Mouse (Mus musculus) midbrain, embryonic 16.5 days (tissue): Measurements from ENCODE around the gene Lef1. TPM values are rescaled to one million over a fixed set of nuclear protein-coding genes. Genes with fewer than 3 reads are reported as not detected.
A peak's percentile ranks its signal among the peaks of the same experiment; 100 is the strongest.

Experiments
- ATAC-seq: fragments of 200-750 bp; cut with Nextera tagmentation; 2 replicates; pipeline ENCODE4 v1.8.0; 2017; ENCODE audit warnings: moderate TSS enrichment
- H3K27ac ChIP-seq: fragments of 300-500 bp; sonication (generic); 2 replicates; pipeline ENCODE4 v1.5.1; 2014; ENCODE audit warnings: mild to moderate bottlenecking, low read length, mixed read lengths
- H3K27me3 ChIP-seq: fragments of 300-500 bp; sonication (generic); 2 replicates; pipeline ENCODE4 v1.6.1; 2014; ENCODE audit warnings: low read depth, low read length, mixed read lengths; ENCODE audit not compliant: control insufficient read depth, insufficient read depth
- H3K36me3 ChIP-seq: fragments of 300-500 bp; sonication (generic); 2 replicates; pipeline ENCODE4 v1.6.1; 2014; ENCODE audit warnings: mild to moderate bottlenecking, low read length, moderate library complexity, mixed read lengths; ENCODE audit not compliant: control insufficient read depth, insufficient read depth
- H3K4me1 ChIP-seq: fragments of 300-500 bp; sonication (generic); 2 replicates; pipeline ENCODE4 v1.6.1; 2014; ENCODE audit warnings: mild to moderate bottlenecking, low read length, mixed read lengths; ENCODE audit not compliant: control insufficient read depth, insufficient read depth
- H3K4me2 ChIP-seq: fragments of 300-500 bp; sonication (generic); 2 replicates; pipeline ENCODE4 v1.6.1; 2014; ENCODE audit warnings: mild to moderate bottlenecking, low read length, mixed read lengths
- H3K4me3 ChIP-seq: fragments of 300-500 bp; sonication (generic); 2 replicates; pipeline ENCODE4 v1.5.1; 2014; ENCODE audit warnings: low read depth, mild to moderate bottlenecking, low read length, moderate library complexity, mixed read lengths
- H3K9ac ChIP-seq: fragments of 300-500 bp; sonication (generic); 2 replicates; pipeline ENCODE4 v1.6.1; 2014; ENCODE audit warnings: low read depth, low read length, mixed read lengths
- H3K9me3 ChIP-seq: fragments of 300-500 bp; sonication (generic); replicated peaks from 2 replicates; pipeline ENCODE4 v1.6.1; 2014; ENCODE audit warnings: mild to moderate bottlenecking, low read length, mixed read lengths; ENCODE audit not compliant: control insufficient read depth, poor library complexity, severe bottlenecking
- WGBS: fragments of 180-500 bp; shearing (Covaris S2); extraction: QIAGEN DNeasy Blood & Tissue Kit; methylation state at CpG from one replicate; pipeline ENCODE4 v1.1.7; 2014; 5-methylcytosine and 5-hydroxymethylcytosine counted together
- polyA plus RNA-seq: library from polyadenylated mRNA; unstranded; fragments of >200 nt; fragmentation: Nextera tagmentation; extraction: Ambion mirVana; gene quantifications from 2 replicates; pipeline ENCODE4 v1.2.1, GENCODE M21; 2015

Lef1 gene
- polyA plus RNA-seq, 1 experiment from 2014 or later = 81.3 TPM

DNA sequence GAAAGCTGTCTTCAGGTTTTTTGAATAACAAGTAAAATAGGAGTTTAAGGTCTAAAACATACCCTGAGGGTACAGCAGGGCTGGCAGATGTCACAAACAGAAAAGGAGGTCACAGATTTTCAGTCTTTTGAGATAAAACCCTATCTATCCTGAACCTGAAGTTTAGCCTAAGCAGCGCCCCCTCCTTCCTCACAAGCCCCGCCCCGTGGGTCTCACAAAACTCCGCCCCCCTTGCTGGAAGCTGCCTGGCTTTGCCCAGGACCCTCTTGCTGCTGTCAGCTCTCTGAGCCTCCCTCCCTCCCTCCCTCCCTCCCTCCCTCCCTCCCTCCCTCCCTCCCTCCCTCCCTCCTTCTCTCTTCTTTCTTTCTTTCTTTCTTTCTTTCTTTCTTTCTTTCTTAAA, 31.3 kb downstream of the Lef1 start:
- H3K27me3 ChIP-seq = no peaks in the 10 kb centered on the region
- no peak for ATAC-seq
- peaks cover 42% of the 10 kb centered on the region for H3K4me1 ChIP-seq
- 23% methylated on average over 4 of the region's 4 CpGs for WGBS
- H3K9ac ChIP-seq = no peak overlapping the region
- no peak overlapping the region for H3K4me2 ChIP-seq
- no peaks in the 10 kb centered on the region for H3K36me3 ChIP-seq
- H3K9me3 ChIP-seq = no peaks in the 10 kb centered on the region
- no peak overlapping the region for H3K27ac ChIP-seq
- no peak overlapping the region for H3K4me3 ChIP-seq

DNA sequence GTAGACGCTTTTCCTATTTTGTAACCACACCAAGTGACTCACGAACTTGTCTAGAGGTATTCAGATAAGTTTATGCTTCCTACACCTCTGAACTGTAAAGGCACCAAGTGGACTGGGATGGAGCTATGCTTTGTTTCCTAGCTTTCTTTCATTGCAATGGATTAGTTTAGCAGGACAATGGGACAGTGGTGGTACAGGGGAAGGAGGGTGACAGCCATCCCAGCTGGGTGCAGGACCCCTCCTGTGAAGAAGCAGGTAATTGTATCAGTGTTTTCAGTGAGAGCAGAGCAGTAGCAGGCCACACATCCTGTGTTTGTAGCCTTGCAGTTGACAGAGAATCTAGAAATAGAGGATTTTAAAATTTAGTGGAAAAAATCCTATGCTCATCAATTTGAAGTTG, 34.0 kb downstream of the Lef1 start:
- Histone ChIP-seq H3K27me3 (no peaks in the 10 kb centered on the region), H3K4me1 (peaks cover 15% of the 10 kb centered on the region), H3K36me3 (no peaks in the 10 kb centered on the region), H3K4me3 (no peak overlapping the region), H3K4me2 (no peak overlapping the region), H3K9me3 (no peaks in the 10 kb centered on the region), H3K9ac (no peak overlapping the region), H3K27ac (no peak overlapping the region)
- 44% methylated on average over 2 of the region's 2 CpGs for WGBS
- no peak for ATAC-seq

DNA sequence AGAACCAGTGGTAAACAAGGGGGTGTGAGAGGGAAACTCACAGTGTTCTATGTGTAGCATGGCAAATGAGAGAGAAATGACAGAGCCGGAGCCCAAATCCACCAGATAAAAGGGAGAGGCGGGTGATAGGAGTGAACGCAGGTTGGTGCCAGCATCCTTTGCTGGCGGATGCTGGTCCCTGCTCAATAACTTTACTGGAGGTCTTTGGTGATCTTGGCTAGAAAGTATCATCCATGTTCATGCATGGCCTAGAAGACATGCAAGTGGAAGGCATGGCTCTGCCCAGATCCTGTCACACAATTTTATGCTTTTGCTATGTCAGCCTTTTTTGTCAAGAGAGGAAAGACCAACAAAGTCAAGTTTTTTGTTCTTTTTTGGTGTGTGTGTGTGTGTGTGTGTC, 42.6 kb downstream of the Lef1 start:
- 97% methylated on average over 4 of the region's 4 CpGs for WGBS
- no peak for ATAC-seq

DNA sequence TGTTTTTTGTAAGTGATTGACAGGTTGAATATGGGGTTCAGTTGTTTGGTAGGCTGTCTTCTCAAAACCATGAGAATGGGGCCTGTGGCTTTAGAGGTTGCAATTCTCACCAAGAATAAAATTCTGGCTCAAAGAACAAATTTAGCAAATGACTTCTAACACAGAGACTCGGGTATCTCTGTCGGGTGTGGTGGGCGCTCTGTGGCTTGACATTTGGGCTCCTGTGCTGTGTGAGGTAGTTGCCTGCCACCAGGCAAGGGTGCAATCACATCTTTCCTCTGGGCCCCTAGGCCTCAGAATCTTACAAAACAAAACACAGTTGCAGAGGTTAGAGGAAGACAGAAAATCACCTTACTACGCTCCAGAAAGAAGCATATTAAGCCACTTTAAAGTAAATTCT, 43.6 kb downstream of the Lef1 start:
- Histone ChIP-seq H3K4me2 (no peak overlapping the region), H3K9ac (no peak overlapping the region), H3K4me3 (no peak overlapping the region), H3K4me1 (peaks cover 14% of the 10 kb centered on the region), H3K9me3 (no peaks in the 10 kb centered on the region), H3K36me3 (no peaks in the 10 kb centered on the region), H3K27ac (no peak overlapping the region), H3K27me3 (no peaks in the 10 kb centered on the region)
- ATAC-seq = no peak
- 94% methylated on average over 4 of the region's 4 CpGs for WGBS

More for the DNA sequence above, 42.6 kb downstream of the Lef1 start:
- H3K4me2 ChIP-seq = no peak overlapping the region
- H3K9me3 ChIP-seq = no peaks in the 10 kb centered on the region
- H3K4me1 ChIP-seq = peaks cover 14% of the 10 kb centered on the region
- H3K36me3 ChIP-seq = no peaks in the 10 kb centered on the region
- H3K9ac ChIP-seq = no peak overlapping the region
- no peak overlapping the region for H3K4me3 ChIP-seq
- no peaks in the 10 kb centered on the region for H3K27me3 ChIP-seq
- H3K27ac ChIP-seq = no peak overlapping the region

DNA sequence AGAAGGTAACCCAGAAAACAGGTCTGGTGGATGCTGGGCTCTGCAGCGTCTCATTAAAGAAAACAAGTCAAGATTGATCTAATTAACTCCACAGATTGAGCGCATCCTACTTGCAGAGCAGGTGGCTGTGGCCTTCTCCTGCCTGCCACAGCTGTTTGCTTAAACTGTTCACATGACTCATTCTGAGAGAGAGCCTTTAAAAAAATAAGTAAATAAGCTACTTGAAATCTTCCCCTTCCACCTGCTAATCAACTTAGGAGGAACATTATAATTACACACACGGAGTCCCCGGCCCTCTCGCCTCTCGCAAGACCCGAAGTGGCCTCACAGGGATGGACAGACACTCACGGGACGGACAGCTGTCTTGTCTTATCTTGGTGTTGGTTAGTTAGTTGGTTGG, 44.3 kb downstream of the Lef1 start:
- Histone ChIP-seq H3K4me2 (no peak overlapping the region), H3K27me3 (no peaks in the 10 kb centered on the region), H3K4me3 (no peak overlapping the region), H3K27ac (no peak overlapping the region), H3K4me1 (peaks cover 14% of the 10 kb centered on the region), H3K36me3 (no peaks in the 10 kb centered on the region), H3K9me3 (no peaks in the 10 kb centered on the region), H3K9ac (no peak overlapping the region)
- 80% methylated on average over 9 of the region's 9 CpGs for WGBS
- ATAC-seq = no peak

DNA sequence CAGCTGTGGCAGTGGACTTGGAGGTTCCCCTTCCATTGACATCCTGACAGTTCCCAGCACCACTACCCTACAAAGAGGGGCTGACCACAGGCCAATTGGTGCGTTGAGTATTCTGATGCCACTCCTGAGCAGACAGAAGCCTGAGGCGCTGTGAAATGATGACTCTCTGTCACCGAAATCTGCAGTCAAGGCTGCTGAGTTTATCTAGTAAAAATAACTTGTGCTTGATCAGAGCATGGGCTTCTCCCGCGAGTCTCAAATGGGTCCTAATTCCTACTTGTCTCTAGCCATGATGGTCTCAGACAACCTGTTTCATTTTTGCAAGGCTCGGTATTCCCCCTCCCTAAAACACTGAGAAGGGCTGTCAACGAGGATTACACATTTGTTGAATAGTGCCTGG, 44.8 kb downstream of the Lef1 start:
- Histone ChIP-seq H3K4me3 (no peak overlapping the region), H3K9me3 (no peaks in the 10 kb centered on the region), H3K4me2 (no peak overlapping the region), H3K4me1 (peaks cover 14% of the 10 kb centered on the region), H3K36me3 (no peaks in the 10 kb centered on the region), H3K27me3 (no peaks in the 10 kb centered on the region), H3K27ac (no peak overlapping the region), H3K9ac (no peak overlapping the region)
- 81% methylated on average over 7 of the region's 7 CpGs for WGBS
- ATAC-seq = no peak

DNA sequence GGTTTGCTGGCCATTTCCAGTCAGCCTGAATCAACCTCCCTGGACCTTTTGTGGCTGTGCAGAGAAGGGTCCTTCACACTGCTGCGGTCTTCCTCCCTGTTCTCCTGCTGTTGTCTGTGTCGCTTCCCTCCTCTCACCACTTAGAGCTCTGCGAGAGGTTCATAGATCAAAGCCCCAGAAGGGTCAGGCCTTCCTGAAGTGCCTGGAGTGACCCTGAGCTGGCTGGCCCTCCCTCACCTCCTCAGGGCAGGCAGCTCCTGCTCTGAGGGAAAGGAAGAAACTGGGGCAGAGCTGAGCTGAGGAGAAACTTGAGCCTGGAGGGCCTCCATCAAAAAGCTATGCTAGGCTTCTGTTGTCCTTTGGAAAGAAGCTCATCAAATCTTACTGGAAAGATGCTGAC, 45.4 kb downstream of the Lef1 start:
- Histone ChIP-seq H3K27ac (no peak overlapping the region), H3K36me3 (no peaks in the 10 kb centered on the region), H3K27me3 (no peaks in the 10 kb centered on the region), H3K4me1 (peaks cover 18% of the 10 kb centered on the region), H3K4me3 (no peak overlapping the region), H3K4me2 (no peak overlapping the region), H3K9me3 (no peaks in the 10 kb centered on the region), H3K9ac (no peak overlapping the region)
- whole genome bisulfite sequencing = 21% methylated on average over 3 of the region's 3 CpGs
- no peak for ATAC-seq

DNA sequence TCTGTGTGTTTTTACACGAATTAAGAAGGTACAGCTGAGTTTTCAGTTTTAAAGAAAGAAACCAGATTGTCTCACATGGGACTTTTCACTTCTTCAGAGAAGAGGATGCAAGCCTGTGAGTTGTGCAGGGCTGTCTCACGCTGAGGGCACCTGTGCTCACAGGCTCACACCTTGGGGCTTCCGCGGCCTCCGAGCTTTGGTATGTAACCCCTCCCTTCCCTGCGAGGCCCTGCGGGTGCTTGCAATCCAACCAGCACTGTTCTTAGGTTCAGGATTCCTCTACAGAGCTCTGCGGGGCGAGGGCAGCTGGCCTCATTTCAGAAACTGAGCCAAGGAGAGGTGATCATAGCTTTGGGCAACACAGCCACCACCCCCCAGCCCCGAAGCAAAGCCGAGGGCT, 46.1 kb downstream of the Lef1 start:
- peaks cover 22% of the 10 kb centered on the region for H3K4me1 ChIP-seq

DNA sequence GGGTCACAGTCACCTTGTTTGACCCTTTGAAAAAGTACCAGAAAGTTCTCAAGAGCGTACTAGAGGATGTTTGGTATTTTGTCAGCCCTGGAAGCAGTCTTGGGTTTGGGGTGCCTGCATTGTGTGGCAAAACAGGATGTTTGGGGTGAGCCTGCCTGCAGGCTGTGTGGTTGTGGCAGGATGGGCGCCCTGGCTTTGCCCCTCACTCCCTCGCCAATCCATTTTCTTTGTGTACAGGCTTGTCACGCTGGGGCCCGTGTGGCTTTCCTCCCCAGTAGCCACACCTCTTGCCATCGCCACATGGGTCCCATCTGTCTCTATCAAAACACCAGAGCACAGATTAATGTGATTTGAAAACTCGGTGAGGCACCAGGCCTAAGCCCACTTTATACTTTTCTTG, 47.2 kb downstream of the Lef1 start:
- no peaks in the 10 kb centered on the region for H3K36me3 ChIP-seq
- no peak overlapping the region for H3K9ac ChIP-seq
- H3K4me1 ChIP-seq = peaks cover 22% of the 10 kb centered on the region
- ATAC-seq = no peak
- H3K4me2 ChIP-seq = no peak overlapping the region
- H3K27me3 ChIP-seq = no peaks in the 10 kb centered on the region
- H3K27ac ChIP-seq = no peak overlapping the region
- no peak overlapping the region for H3K4me3 ChIP-seq
- H3K9me3 ChIP-seq = no peaks in the 10 kb centered on the region
- WGBS = 56% methylated on average over 7 of the region's 7 CpGs

More for the DNA sequence above, 46.1 kb downstream of the Lef1 start:
- ATAC-seq = peak; percentile 41; the same call in 1 of the 2 replicates
- H3K27me3 ChIP-seq = no peaks in the 10 kb centered on the region
- H3K9me3 ChIP-seq = no peaks in the 10 kb centered on the region
- no peak overlapping the region for H3K9ac ChIP-seq
- no peak overlapping the region for H3K4me3 ChIP-seq
- H3K27ac ChIP-seq = no peak overlapping the region
- no peaks in the 10 kb centered on the region for H3K36me3 ChIP-seq
- no peak overlapping the region for H3K4me2 ChIP-seq
- 39% methylated on average over 11 of the region's 11 CpGs for whole genome bisulfite sequencing
